7 mouse cellular contexts compared by ENCODE assay signal in genomic region chr8:13338255-13338860, GRCm38 (mm10). TPM values are rescaled to one million over a fixed set of nuclear protein-coding genes. Genes with fewer than 3 reads are reported as not detected.
DNase-seq lines count a peak whose midpoint lies in the region; ATAC-seq and TF ChIP-seq lines count a peak whose summit lies in the region.

TSS of gene Tfdp1 (plus strand) at chr8:13338751.

- H3K36me3 ChIP-seq in embryonic facial prominence, embryonic 12.5 days: peaks cover 21% of the 10 kb centered on the region
- H3K36me3 ChIP-seq in kidney, adult 2 months (ENCODE audit: control insufficient read depth, insufficient read depth, low read length): no peaks in the 10 kb centered on the region
- H3K36me3 ChIP-seq in limb, embryonic 12.5 days: peaks cover 32% of the 10 kb centered on the region
- peaks cover 8% of the 10 kb centered on the region; the same call in 1 of the 2 replicates for H3K36me3 ChIP-seq in midbrain, embryonic 15.5 days (replicated peaks)
- no peaks in the 10 kb centered on the region; the same call in 1 of the 2 replicates for H3K36me3 ChIP-seq in spleen, adult 2 months (ENCODE audit: control insufficient read depth, insufficient read depth, low read length)

- H3K4me1 ChIP-seq in embryonic facial prominence, embryonic 12.5 days: peaks cover 17% of the 10 kb centered on the region
- H3K4me1 ChIP-seq in kidney, adult 2 months (ENCODE audit: control insufficient read depth, insufficient read depth, low read length): peaks cover 5% of the 10 kb centered on the region; the same call in 1 of the 2 replicates
- peaks cover 12% of the 10 kb centered on the region for H3K4me1 ChIP-seq in limb, embryonic 12.5 days (replicated peaks)
- H3K4me1 ChIP-seq in midbrain, embryonic 15.5 days: peaks cover 14% of the 10 kb centered on the region
- H3K4me1 ChIP-seq in spleen, adult 2 months (ENCODE audit: control insufficient read depth, insufficient read depth, insufficient read length): no peaks in the 10 kb centered on the region; the same call in 1 of the 2 replicates

- H3K9ac ChIP-seq in embryonic facial prominence, embryonic 12.5 days: peak within 1 kb of the TSS; percentile 99
- peak within 1 kb of the TSS; percentile 97 for H3K9ac ChIP-seq in limb, embryonic 12.5 days (replicated peaks)
- H3K9ac ChIP-seq in midbrain, embryonic 15.5 days: peak within 1 kb of the TSS; percentile 77

- peak within 1 kb of the TSS; percentile 86 for H3K27ac ChIP-seq in embryonic facial prominence, embryonic 12.5 days
- H3K27ac ChIP-seq in kidney, adult 2 months (ENCODE audit: insufficient read depth, low read depth, low read length): no peak within 1 kb of the TSS
- peak within 1 kb of the TSS; percentile 87 for H3K27ac ChIP-seq in limb, embryonic 12.5 days
- H3K27ac ChIP-seq in midbrain, embryonic 15.5 days: peak within 1 kb of the TSS; percentile 80
- no peak within 1 kb of the TSS for H3K27ac ChIP-seq in spleen, adult 2 months (ENCODE audit: insufficient read depth, low read length)

- no peak for TF ChIP-seq POLR2A in kidney, adult 2 months (IDR thresholded peaks at IDR 0.05; ENCODE audit: low read depth, low read length)
- TF ChIP-seq POLR2A in spleen, adult 2 months (IDR thresholded peaks at IDR 0.05; ENCODE audit: low read depth, low read length): no peak

- ATAC-seq in embryonic facial prominence, embryonic 12.5 days (ENCODE audit: insufficient number of reproducible peaks, insufficient read depth, low FRiP score, low TSS enrichment): peak; percentile 93
- ATAC-seq in limb, embryonic 12.5 days (ENCODE audit: insufficient number of reproducible peaks, insufficient read depth, low FRiP score, low TSS enrichment, low read depth): peak; percentile 90
- peak; percentile 95 for ATAC-seq in midbrain, embryonic 15.5 days (replicated peaks)

- TF ChIP-seq CTCF in kidney, adult 2 months (conservative IDR thresholded peaks at IDR 0.05; ENCODE audit: insufficient read depth, insufficient read length, low read depth, low read length): no peak
- no peak for TF ChIP-seq CTCF in spleen, adult 2 months (IDR thresholded peaks at IDR 0.05; ENCODE audit: extremely low read depth, insufficient read depth, insufficient read length, insufficient replicate concordance)

- H3K9me3 ChIP-seq in embryonic facial prominence, embryonic 12.5 days: no peaks in the 10 kb centered on the region
- no peaks in the 10 kb centered on the region for H3K9me3 ChIP-seq in limb, embryonic 12.5 days
- H3K9me3 ChIP-seq in midbrain, embryonic 15.5 days: no peaks in the 10 kb centered on the region

- peak; percentile 88 for DNase-seq in adrenal gland, postnatal 25 days
- peak; percentile 77 to 87 for DNase-seq in heart, adult 18-20 months
- DNase-seq in kidney, adult 2 months: peak; percentile 87
- DNase-seq in spleen, adult 2 months (ENCODE audit: low read depth in 1 of 2, low spot score in 2 of 2): peak; percentile 43 to 55

- H3K4me3 ChIP-seq in embryonic facial prominence, embryonic 12.5 days: peak within 1 kb of the TSS; percentile 97
- H3K4me3 ChIP-seq in kidney, adult 2 months (ENCODE audit: insufficient read depth, low read depth, low read length): peak within 1 kb of the TSS; percentile 61
- H3K4me3 ChIP-seq in limb, embryonic 12.5 days (replicated peaks): peak within 1 kb of the TSS; percentile 99
- H3K4me3 ChIP-seq in midbrain, embryonic 15.5 days: peak within 1 kb of the TSS; percentile 73
- peak within 1 kb of the TSS; percentile 64 for H3K4me3 ChIP-seq in spleen, adult 2 months (ENCODE audit: extremely low read depth, insufficient read depth, insufficient read length)

- peak within 1 kb of the TSS; percentile 81 for H3K4me2 ChIP-seq in embryonic facial prominence, embryonic 12.5 days (replicated peaks)
- peak within 1 kb of the TSS; percentile 76 for H3K4me2 ChIP-seq in limb, embryonic 12.5 days
- peak within 1 kb of the TSS; percentile 90 for H3K4me2 ChIP-seq in midbrain, embryonic 15.5 days

- H3K27me3 ChIP-seq in embryonic facial prominence, embryonic 12.5 days: no peaks in the 10 kb centered on the region
- H3K27me3 ChIP-seq in kidney, adult 2 months (replicated peaks; ENCODE audit: control insufficient read depth, insufficient read depth, low read length): no peaks in the 10 kb centered on the region
- no peaks in the 10 kb centered on the region for H3K27me3 ChIP-seq in limb, embryonic 12.5 days
- no peaks in the 10 kb centered on the region for H3K27me3 ChIP-seq in midbrain, embryonic 15.5 days (replicated peaks)
- no peaks in the 10 kb centered on the region for H3K27me3 ChIP-seq in spleen, adult 2 months (ENCODE audit: control insufficient read depth, insufficient read depth, low read length)

- 3% methylated on average over 32 of the region's 72 CpGs for WGBS in embryonic facial prominence, embryonic 12.5 days
- 6% methylated on average over 67 of the region's 72 CpGs for WGBS in kidney, adult 2 months
- 2% methylated on average over 33 of the region's 72 CpGs for WGBS in limb, embryonic 12.5 days
- WGBS in midbrain, embryonic 15.5 days: 1% methylated on average over 51 of the region's 72 CpGs
- WGBS in spleen, adult 2 months: 9% methylated on average over 63 of the region's 72 CpGs

RNA-seq across cellular contexts. Expression of gene Tfdp1, which starts in this region (rescaled TPM):
- 56.6 and 63.8 TPM in 2 replicates for total RNA-seq in adrenal gland, postnatal 25 days (2021)
- 174 and 176 TPM in 2 replicates for polyA plus RNA-seq in embryonic facial prominence, embryonic 12.5 days (2016; fragmentation: Nextera tagmentation; extraction: Ambion mirVana)
- total RNA-seq in heart, adult 18-20 months (2021): 10 to 100 TPM; 35.2 to 38.1 TPM
- 26.3 and 26.6 TPM in 2 replicates for polyA plus RNA-seq in kidney, adult 2 months (2012; rRNA removed)
- polyA plus RNA-seq in limb, embryonic 12.5 days (2016; fragmentation: Nextera tagmentation; extraction: Ambion mirVana): 187 and 188 TPM in 2 replicates
- polyA plus RNA-seq in midbrain, embryonic 15.5 days (2015; fragmentation: Nextera tagmentation; extraction: Ambion mirVana): 88.3 and 90.2 TPM in 2 replicates
- polyA plus RNA-seq in spleen, adult 2 months (2012; rRNA removed): 22.8 and 24.1 TPM in 2 replicates

Comparison
In these comparisons a context has a peak if more than half of its experiments do, and no peak if none do; other contexts are left out.
1. H3K27ac ChIP-seq: peak in embryonic facial prominence, embryonic 12.5 days (single experiment), limb, embryonic 12.5 days (single experiment) and midbrain, embryonic 15.5 days (single experiment); none in kidney, adult 2 months (single experiment) and spleen, adult 2 months (single experiment).
2. Peak in every context shown above with its lines, with median percentiles within 50 percentile points of each other: DNase-seq, ATAC-seq, H3K4me2 ChIP-seq, H3K4me3 ChIP-seq and H3K9ac ChIP-seq.